Mouse (Mus musculus): ENCODE data around the gene Zmiz1. TPM values are rescaled to one million over a fixed set of nuclear protein-coding genes. Genes with fewer than 3 reads are reported as not detected.

Gene Zmiz1
- total and polyA plus RNA-seq, 3 experiments = 3.7 to 45.8 (median 11.1) TPM

GRCm38 (mm10) chr14:25555848-25556247 is 96.9 kb downstream of the Zmiz1 start:
- no peaks in the 10 kb centered on the region for H3K79me2 ChIP-seq (replicated peaks; ENCODE audit: control insufficient read depth, extremely low read depth, insufficient read depth, poor library complexity, severe bottlenecking)
- DNase-seq (ENCODE audit: extremely low read depth) = no peak
- in situ Hi-C loops (cut with MboI; ENCODE audit: low pct_ligation_motif_present, low pct_unique_long_range_greater_than_20kb, low sequenced_read_pairs) (loop anchor here (10.0 kb wide), 1 partner anchor 431 kb away; no protein-coding TSS in a partner anchor), dilution Hi-C loops (cut with MboI; ENCODE audit: extremely low pct_ligation_motif_present, extremely low pct_unique_long_range_greater_than_20kb, low sequenced_read_pairs) (no loop called here)
- no peak for TF ChIP-seq CHD2 (IDR thresholded peaks at IDR 0.05; ENCODE audit: low read length)
- no peak overlapping the region for H3K27ac ChIP-seq (ENCODE audit: insufficient read depth, low read depth)
- H3K4me2 ChIP-seq (ENCODE audit: insufficient read depth, low read depth, poor library complexity, severe bottlenecking) = no peak overlapping the region
- no peak overlapping the region for H3K9ac ChIP-seq (ENCODE audit: insufficient read depth, low read depth)
- no peak overlapping the region for H3K4me3 ChIP-seq (replicated peaks in 1 of 3; ENCODE audit: low read depth in 2 of 3, low read length in 2 of 3, poor library complexity in 1 of 3)
- H3K9me3 ChIP-seq (replicated peaks; ENCODE audit: low read length) = no peaks in the 10 kb centered on the region
- H3K27me3 ChIP-seq (replicated peaks) = no peaks in the 10 kb centered on the region
- H3K36me3 ChIP-seq (replicated peaks in 1 of 2; ENCODE audit: control insufficient read depth in 1 of 2, insufficient read depth in 1 of 2, low read length in 1 of 2) = peaks cover 8 to 48% of the 10 kb centered on the region in 2 experiments
- peaks cover 0 to 45% of the 10 kb centered on the region in 2 experiments; a peak in 3 of 4 replicates for H3K4me1 ChIP-seq (ENCODE audit: control insufficient read depth in 1 of 2, insufficient read depth in 2 of 2)

GRCm38 (mm10) chr14:25557014-25557413 is 98.0 kb downstream of the Zmiz1 start:
- no peak overlapping the region for H3K4me2 ChIP-seq (ENCODE audit: insufficient read depth, low read depth, poor library complexity, severe bottlenecking)
- H3K9me3 ChIP-seq (replicated peaks; ENCODE audit: low read length) = no peaks in the 10 kb centered on the region
- in situ Hi-C loops (cut with MboI; ENCODE audit: low pct_ligation_motif_present, low pct_unique_long_range_greater_than_20kb, low sequenced_read_pairs) (loop anchor here (10.0 kb wide), 1 partner anchor 432 kb away; no protein-coding TSS in a partner anchor), dilution Hi-C loops (cut with MboI; ENCODE audit: extremely low pct_ligation_motif_present, extremely low pct_unique_long_range_greater_than_20kb, low sequenced_read_pairs) (no loop called here)
- TF ChIP-seq ZNF384 (IDR thresholded peaks at IDR 0.05; ENCODE audit: low read depth, low read length) (no peak), CTCF (conservative IDR thresholded peaks at IDR 0.05 in 1 of 2, IDR thresholded peaks at IDR 0.05 in 1 of 2; ENCODE audit: low read depth in 2 of 2, low read length in 2 of 2) (no peak), JUN (IDR thresholded peaks at IDR 0.05; ENCODE audit: insufficient read depth, low read depth, low read length) (no peak)
- H3K27ac ChIP-seq (ENCODE audit: insufficient read depth, low read depth) = no peak overlapping the region
- peaks cover 8 to 49% of the 10 kb centered on the region in 2 experiments for H3K36me3 ChIP-seq (replicated peaks in 1 of 2; ENCODE audit: control insufficient read depth in 1 of 2, insufficient read depth in 1 of 2, low read length in 1 of 2)
- no peak for DNase-seq (ENCODE audit: extremely low read depth)
- H3K27me3 ChIP-seq (replicated peaks) = no peaks in the 10 kb centered on the region
- H3K4me3 ChIP-seq (replicated peaks in 1 of 3; ENCODE audit: low read depth in 2 of 3, low read length in 2 of 3, poor library complexity in 1 of 3) = no peak overlapping the region
- peaks cover 0 to 50% of the 10 kb centered on the region in 2 experiments; a peak in 3 of 4 replicates for H3K4me1 ChIP-seq (ENCODE audit: control insufficient read depth in 1 of 2, insufficient read depth in 2 of 2)
- no peaks in the 10 kb centered on the region for H3K79me2 ChIP-seq (replicated peaks; ENCODE audit: control insufficient read depth, extremely low read depth, insufficient read depth, poor library complexity, severe bottlenecking)
- H3K9ac ChIP-seq (ENCODE audit: insufficient read depth, low read depth) = no peak overlapping the region

- dilution Hi-C loops (cut with MboI; ENCODE audit: extremely low pct_ligation_motif_present, extremely low pct_unique_long_range_greater_than_20kb, low sequenced_read_pairs) (no loop called here), in situ Hi-C loops (cut with MboI; ENCODE audit: low pct_ligation_motif_present, low pct_unique_long_range_greater_than_20kb, low sequenced_read_pairs) (loop anchor here (10.0 kb wide), 1 partner anchor 434 kb away; no protein-coding TSS in a partner anchor)
- peaks cover 7 to 52% of the 10 kb centered on the region in 2 experiments for H3K36me3 ChIP-seq (replicated peaks in 1 of 2; ENCODE audit: control insufficient read depth in 1 of 2, insufficient read depth in 1 of 2, low read length in 1 of 2)
- no peak overlapping the region for H3K9ac ChIP-seq (ENCODE audit: insufficient read depth, low read depth)
- H3K4me1 ChIP-seq (ENCODE audit: control insufficient read depth in 1 of 2, insufficient read depth in 2 of 2) = peaks cover 0 to 55% of the 10 kb centered on the region in 2 experiments; a peak in 3 of 4 replicates
- no peaks in the 10 kb centered on the region for H3K79me2 ChIP-seq (replicated peaks; ENCODE audit: control insufficient read depth, extremely low read depth, insufficient read depth, poor library complexity, severe bottlenecking)
- H3K9me3 ChIP-seq (replicated peaks; ENCODE audit: low read length) = peaks cover 3% of the 10 kb centered on the region
- H3K4me2 ChIP-seq (ENCODE audit: insufficient read depth, low read depth, poor library complexity, severe bottlenecking) = no peak overlapping the region
- no peak overlapping the region for H3K4me3 ChIP-seq (replicated peaks in 1 of 3; ENCODE audit: low read depth in 2 of 3, low read length in 2 of 3, poor library complexity in 1 of 3)
- no peaks in the 10 kb centered on the region for H3K27me3 ChIP-seq (replicated peaks)
- H3K27ac ChIP-seq (ENCODE audit: insufficient read depth, low read depth) = no peak overlapping the region
- TF ChIP-seq MXI1 (IDR thresholded peaks at IDR 0.05; ENCODE audit: low read depth, low read length) (no peak), POLR2A (IDR thresholded peaks at IDR 0.05; ENCODE audit: low read depth, low read length) (no peak), MAFK (IDR thresholded peaks at IDR 0.05; ENCODE audit: insufficient replicate concordance, low read length) (no peak), NRF1 (IDR thresholded peaks at IDR 0.05; ENCODE audit: low read depth, low read length) (no peak), IRF4 (IDR thresholded peaks at IDR 0.05; ENCODE audit: low read depth, low read length) (no peak), USF1 (IDR thresholded peaks at IDR 0.05; ENCODE audit: low read depth, low read length) (no peak), SIN3A (IDR thresholded peaks at IDR 0.05; ENCODE audit: low read length) (no peak), HCFC1 (IDR thresholded peaks at IDR 0.05; ENCODE audit: low read depth, low read length) (no peak), BHLHE40 (IDR thresholded peaks at IDR 0.05; ENCODE audit: low read depth, low read length) (no peak), MEF2A (IDR thresholded peaks at IDR 0.05; ENCODE audit: borderline replicate concordance, low read depth, low read length) (no peak), CHD2 (IDR thresholded peaks at IDR 0.05; ENCODE audit: low read length) (no peak), E2F4 (IDR thresholded peaks at IDR 0.05; ENCODE audit: insufficient replicate concordance, low read depth, low read length) (no peak), ZC3H11A (IDR thresholded peaks at IDR 0.05; ENCODE audit: low read depth, low read length) (no peak), POLR2AphosphoS2 (IDR thresholded peaks at IDR 0.05; ENCODE audit: low read depth, low read length) (no peak), TBP (conservative IDR thresholded peaks at IDR 0.05; ENCODE audit: low read depth, low read length) (no peak), JUN (IDR thresholded peaks at IDR 0.05; ENCODE audit: insufficient read depth, low read depth, low read length) (no peak)
- no peak for DNase-seq (ENCODE audit: extremely low read depth)
Observed at GRCm38 (mm10) chr14:25558479-25558878, 99.5 kb downstream of the Zmiz1 start.

Data from CH12.LX (cell line).